Comparison of ENCODE assay signal across 9 mouse cellular contexts in the genomic region with DNA sequence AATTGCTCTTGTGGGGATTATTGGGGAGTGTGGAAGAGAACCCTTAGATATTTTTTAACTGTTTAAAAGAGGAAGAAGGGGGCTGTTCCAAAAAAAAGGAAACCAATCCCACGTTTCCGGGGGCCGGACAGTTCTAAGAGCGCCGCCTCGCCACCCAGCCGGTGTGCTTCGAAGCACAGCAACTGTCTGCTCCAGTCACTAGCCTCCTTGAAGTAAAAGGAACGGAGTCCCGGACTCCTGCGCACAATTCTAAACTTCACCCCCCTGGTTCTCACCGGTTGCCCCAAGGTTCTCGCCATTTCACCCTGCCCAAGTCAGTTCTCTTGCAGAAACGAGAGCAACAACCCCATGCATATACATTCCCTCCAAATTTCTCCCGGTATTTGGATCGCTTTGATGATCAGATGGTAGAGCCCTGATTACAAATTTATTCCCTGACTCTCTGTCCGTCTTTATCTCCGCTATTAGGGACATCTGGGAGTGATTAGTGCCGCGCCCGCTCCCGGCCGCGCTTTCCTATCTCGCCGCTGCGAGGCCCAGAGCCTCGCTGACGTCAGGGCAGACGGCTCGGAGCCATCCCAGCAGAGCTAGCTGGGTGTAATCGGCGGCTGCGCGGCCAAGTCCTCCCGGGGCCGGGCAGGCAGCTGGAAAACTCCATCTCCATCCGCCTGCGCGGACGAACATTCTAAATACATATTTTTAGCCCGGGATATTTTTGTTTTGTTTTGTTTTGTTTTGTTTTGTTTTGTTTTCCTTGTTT. TPM values are rescaled to one million over a fixed set of nuclear protein-coding genes. Genes with fewer than 3 reads are reported as not detected.
DNase-seq lines count a peak whose midpoint lies in the region; ATAC-seq lines count a peak whose summit lies in the region.
"Had no signal": no experiment of that assay in that cellular context is flagged by ENCODE, and none has a peak within 500 bp of the region (broad histone marks: within the 10 kb centered on the region; RNA-seq: fewer than 3 reads in every experiment).

No protein-coding gene starts in this region.

- H3K9me3 ChIP-seq in forebrain, embryonic 13.5 days (replicated peaks): no peaks in the 10 kb centered on the region
- no peaks in the 10 kb centered on the region for H3K9me3 ChIP-seq in liver, embryonic 12.5 days (replicated peaks)
- no peaks in the 10 kb centered on the region for H3K9me3 ChIP-seq in neural tube, embryonic 13.5 days

- WGBS in forebrain, embryonic 13.5 days: under 1% methylated on average over 42 of the region's 42 CpGs
- under 1% methylated on average over 42 of the region's 42 CpGs for WGBS in liver, embryonic 12.5 days (ENCODE audit: insufficient replicate concordance)
- WGBS in neural tube, embryonic 13.5 days: under 1% methylated on average over 42 of the region's 42 CpGs

- DNase-seq in cerebellum, postnatal 25 days: peak; percentile 39 to 50
- no peak for DNase-seq in cerebellum, adult 11-12 months
- DNase-seq in heart, postnatal 25 days (ENCODE audit: low spot score): peak; percentile 80
- DNase-seq in layer of hippocampus, adult 18-20 months (ENCODE audit: low spot score in 2 of 2): no peak
- DNase-seq in c-Kit-positive CD71-positive TER-119-positive erythroid progenitor cells, embryonic 14.5 days (ENCODE audit: low spot score): no peak

- H3K4me1 ChIP-seq in forebrain, embryonic 13.5 days: peaks cover 8% of the 10 kb centered on the region
- peaks cover 9% of the 10 kb centered on the region; the same call in 1 of the 2 replicates for H3K4me1 ChIP-seq in liver, embryonic 12.5 days
- H3K4me1 ChIP-seq in neural tube, embryonic 13.5 days (replicated peaks): peaks cover 10% of the 10 kb centered on the region

- peaks cover 98% of the 10 kb centered on the region for H3K27me3 ChIP-seq in forebrain, embryonic 13.5 days
- H3K27me3 ChIP-seq in liver, embryonic 12.5 days (replicated peaks): peaks cover 99% of the 10 kb centered on the region
- peaks cover 99% of the 10 kb centered on the region for H3K27me3 ChIP-seq in neural tube, embryonic 13.5 days

- peak; percentile 80 for ATAC-seq in forebrain, embryonic 13.5 days
- peak; percentile 45; the same call in 1 of the 2 replicates for ATAC-seq in liver, embryonic 12.5 days
- ATAC-seq in neural tube, embryonic 13.5 days (ENCODE audit: low read depth): peak; percentile 76

- H3K4me3 ChIP-seq in forebrain, embryonic 13.5 days: peak overlapping the region; percentile 9
- H3K4me3 ChIP-seq in liver, embryonic 12.5 days: peak overlapping the region; percentile 29
- H3K4me3 ChIP-seq in neural tube, embryonic 13.5 days: peak overlapping the region; percentile 1; the same call in 1 of the 2 replicates

- peak overlapping the region; percentile 42 for H3K4me2 ChIP-seq in forebrain, embryonic 13.5 days
- peak overlapping the region; percentile 44 for H3K4me2 ChIP-seq in liver, embryonic 12.5 days
- peak overlapping the region; percentile 29 for H3K4me2 ChIP-seq in neural tube, embryonic 13.5 days

- no peaks in the 10 kb centered on the region for H3K36me3 ChIP-seq in forebrain, embryonic 13.5 days (ENCODE audit: poor library complexity, severe bottlenecking)
- H3K36me3 ChIP-seq in liver, embryonic 12.5 days: no peaks in the 10 kb centered on the region
- no peaks in the 10 kb centered on the region for H3K36me3 ChIP-seq in neural tube, embryonic 13.5 days

- H3K9ac ChIP-seq in forebrain, embryonic 13.5 days: no peak overlapping the region
- no peak overlapping the region for H3K9ac ChIP-seq in liver, embryonic 12.5 days
- H3K9ac ChIP-seq in neural tube, embryonic 13.5 days: no peak overlapping the region

- intact Hi-C loops in heart, postnatal 25 days (cut with DNase I): no loop called here

- no peak overlapping the region for H3K27ac ChIP-seq in forebrain, embryonic 13.5 days
- H3K27ac ChIP-seq in liver, embryonic 12.5 days: no peak overlapping the region
- no peak overlapping the region for H3K27ac ChIP-seq in neural tube, embryonic 13.5 days (replicated peaks)

RNA-seq across cellular contexts. Expression of gene Hand2, which starts 7.6 kb away (rescaled TPM):
- not detected in 2 replicates for polyA plus RNA-seq in forebrain, embryonic 13.5 days (2015; fragmentation: Nextera tagmentation; extraction: Ambion mirVana)
- total RNA-seq in heart, postnatal 25 days (2021): 10 to 100 TPM; 49.0 to 56.6 TPM
- 2.5 and 2.6 TPM in 2 replicates for polyA plus RNA-seq in liver, embryonic 12.5 days (2016; fragmentation: Nextera tagmentation; extraction: Ambion mirVana)
- 0.08 TPM in 1 of 2 replicates, not detected in the other for polyA plus RNA-seq in neural tube, embryonic 13.5 days (2015; fragmentation: Nextera tagmentation; extraction: Ambion mirVana)
- total RNA-seq in layer of hippocampus, adult 18-20 months (2021): not detected
- polyA plus RNA-seq: C2C12 had no signal

Comparison
In these comparisons a context has a peak if more than half of its experiments do, and no peak if none do; other contexts are left out.
1. DNase-seq: peak in cerebellum, postnatal 25 days (2 of 2) and heart, postnatal 25 days (single experiment); none in cerebellum, adult 11-12 months (single experiment), layer of hippocampus, adult 18-20 months (0 of 2) and c-Kit-positive CD71-positive TER-119-positive erythroid progenitor cells, embryonic 14.5 days (single experiment).
2. Peak in every context shown above with its lines, with median percentiles within 50 percentile points of each other: ATAC-seq, H3K4me2 ChIP-seq and H3K4me3 ChIP-seq.